Mouse (Mus musculus): ENCODE measurements around the gene Shank1. TPM values are rescaled to one million over a fixed set of nuclear protein-coding genes. Genes with fewer than 3 reads are reported as not detected.

Shank1 gene
- total RNA-seq (2014; rRNA removed): 39.0 and 41.8 TPM in 2 replicates
- polyA plus RNA-seq (2015; fragmentation: Nextera tagmentation; extraction: Ambion mirVana): 36.3 and 36.6 TPM in 2 replicates

GRCm38 (mm10) chr7:44309475-44310284, at the start of gene Shank1:
Gene Shank1 (plus strand): TSS chr7:44310253.
- Histone ChIP-seq H3K4me3 (ENCODE audit: low read length) (peak within 1 kb of the TSS; percentile 56), H3K4me1 (ENCODE audit: insufficient read depth, low read length) (0 out of 2 replicates have a peak, but pooled peaks cover 4% of the 10 kb centered on the region), H3K4me2 (ENCODE audit: low read depth, low read length) (peak within 1 kb of the TSS; percentile 62), H3K27me3 (ENCODE audit: insufficient read depth, low read length) (no peaks in the 10 kb centered on the region), H3K27ac (peak within 1 kb of the TSS; percentile 73), H3K36me3 (ENCODE audit: insufficient read depth, low read length) (0 out of 2 replicates have a peak, but pooled peaks cover 5% of the 10 kb centered on the region), H3K9ac (replicated peaks; ENCODE audit: low read length) (peak within 1 kb of the TSS; percentile 75), H3K9me3 (ENCODE audit: low read length) (no peaks in the 10 kb centered on the region)
- no peak for TF ChIP-seq CTCF (IDR thresholded peaks at IDR 0.05; ENCODE audit: low read depth)
- peak; percentile 32 for DNase-seq (ENCODE audit: low spot score)
- ATAC-seq: no peak
- 38% methylated on average over 7 of the region's 22 CpGs for WGBS

- DNase-seq (ENCODE audit: low spot score): no peak
- no peaks in the 10 kb centered on the region for H3K4me1 ChIP-seq (ENCODE audit: insufficient read depth, low read length)
- H3K36me3 ChIP-seq (ENCODE audit: insufficient read depth, low read length): no peaks in the 10 kb centered on the region
- ATAC-seq: no peak
- no peak overlapping the region for H3K9ac ChIP-seq (replicated peaks; ENCODE audit: low read length)
- 75% methylated on average over 6 of the region's 6 CpGs for WGBS
- TF ChIP-seq CTCF (IDR thresholded peaks at IDR 0.05; ENCODE audit: low read depth): no peak
- H3K27ac ChIP-seq: no peak overlapping the region
- H3K9me3 ChIP-seq (ENCODE audit: low read length): no peaks in the 10 kb centered on the region
- no peak overlapping the region for H3K4me3 ChIP-seq (ENCODE audit: low read length)
- H3K4me2 ChIP-seq (ENCODE audit: low read depth, low read length): no peak overlapping the region
- H3K27me3 ChIP-seq (ENCODE audit: insufficient read depth, low read length): no peaks in the 10 kb centered on the region
Measured at GRCm38 (mm10) chr7:44260410-44260809, 49.6 kb upstream of the Shank1 start.

GRCm38 (mm10) chr7:44261147-44261546, 48.9 kb upstream of the Shank1 start, which contains the start of gene Gm15517:
Gene Gm15517 (plus strand): TSS chr7:44261447.
- Histone ChIP-seq H3K27ac (no peak within 1 kb of the TSS), H3K4me1 (ENCODE audit: insufficient read depth, low read length) (no peaks in the 10 kb centered on the region), H3K27me3 (ENCODE audit: insufficient read depth, low read length) (no peaks in the 10 kb centered on the region), H3K4me2 (ENCODE audit: low read depth, low read length) (no peak within 1 kb of the TSS), H3K4me3 (ENCODE audit: low read length) (no peak within 1 kb of the TSS), H3K36me3 (ENCODE audit: insufficient read depth, low read length) (no peaks in the 10 kb centered on the region), H3K9me3 (ENCODE audit: low read length) (no peaks in the 10 kb centered on the region), H3K9ac (replicated peaks; ENCODE audit: low read length) (no peak within 1 kb of the TSS)
- no peak for TF ChIP-seq CTCF (IDR thresholded peaks at IDR 0.05; ENCODE audit: low read depth)
- WGBS: 37% methylated on average over 5 of the region's 5 CpGs
- no peak for DNase-seq (ENCODE audit: low spot score)
- no peak for ATAC-seq

DNA sequence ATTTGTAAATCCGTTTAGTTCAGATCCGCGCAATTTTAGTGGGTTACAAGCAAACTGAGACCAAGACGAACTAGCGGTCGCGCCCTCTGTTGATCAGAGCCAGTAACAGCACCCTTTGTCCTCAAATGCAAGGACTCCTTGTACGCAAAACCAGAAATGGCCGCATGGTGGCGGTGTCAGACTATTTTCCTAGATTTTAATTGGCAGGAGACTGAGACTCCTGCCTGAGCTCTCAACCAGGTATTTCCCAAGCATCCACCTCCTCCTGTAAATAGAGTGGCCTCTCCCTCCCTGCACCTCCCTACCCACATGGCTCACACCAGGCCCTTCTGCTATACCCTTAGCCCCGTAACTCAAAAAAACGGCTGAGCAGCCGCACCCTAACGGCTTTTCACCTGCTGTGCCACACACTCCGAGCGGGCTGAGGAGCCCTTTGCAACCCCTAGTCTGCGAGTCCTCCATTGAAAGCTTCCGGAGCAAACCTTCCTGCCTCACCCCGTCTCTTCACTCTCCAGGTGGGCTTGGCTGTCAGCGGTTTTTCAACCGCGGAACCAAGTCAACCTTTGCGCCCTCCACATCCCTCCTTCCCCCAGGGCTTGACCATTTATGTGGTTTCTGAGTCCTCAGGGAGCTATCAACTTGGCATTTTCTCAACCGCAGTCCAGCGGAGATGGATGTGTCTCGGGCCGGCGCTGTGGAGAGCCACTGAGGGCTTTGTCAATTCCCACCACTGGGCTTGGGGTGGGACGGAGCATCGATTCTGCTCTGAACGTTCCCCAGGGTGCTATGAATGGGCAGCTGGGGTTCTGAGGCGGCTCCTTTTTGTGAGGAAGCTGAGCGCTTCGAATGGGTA, 47.0 kb upstream of the Shank1 start:
- Histone ChIP-seq H3K27me3 (ENCODE audit: insufficient read depth, low read length) (no peaks in the 10 kb centered on the region), H3K27ac (peak overlapping the region; percentile 32; the same call in 1 of the 2 replicates), H3K4me3 (ENCODE audit: low read length) (peak overlapping the region; percentile 37), H3K9ac (replicated peaks; ENCODE audit: low read length) (peak overlapping the region; percentile 48; the same call in 1 of the 2 replicates), H3K9me3 (ENCODE audit: low read length) (no peaks in the 10 kb centered on the region), H3K4me1 (ENCODE audit: insufficient read depth, low read length) (no peaks in the 10 kb centered on the region), H3K36me3 (ENCODE audit: insufficient read depth, low read length) (no peaks in the 10 kb centered on the region), H3K4me2 (ENCODE audit: low read depth, low read length) (peak overlapping the region; percentile 77)
- DNase-seq (ENCODE audit: low spot score): peak; percentile 98
- peak; percentile 88 for ATAC-seq
- peak; percentile 97 for TF ChIP-seq CTCF (IDR thresholded peaks at IDR 0.05; ENCODE audit: low read depth)
- WGBS: under 1% methylated on average over 34 of the region's 34 CpGs

- no peaks in the 10 kb centered on the region for H3K36me3 ChIP-seq (ENCODE audit: insufficient read depth, low read length)
- H3K9me3 ChIP-seq (ENCODE audit: low read length): no peaks in the 10 kb centered on the region
- H3K4me1 ChIP-seq (ENCODE audit: insufficient read depth, low read length): no peaks in the 10 kb centered on the region
- 85% methylated on average over 11 of the region's 11 CpGs for WGBS
- H3K9ac ChIP-seq (replicated peaks; ENCODE audit: low read length): no peak overlapping the region
- no peak overlapping the region for H3K27ac ChIP-seq
- ATAC-seq: no peak
- H3K27me3 ChIP-seq (ENCODE audit: insufficient read depth, low read length): no peaks in the 10 kb centered on the region
- DNase-seq (ENCODE audit: low spot score): no peak
- TF ChIP-seq CTCF (IDR thresholded peaks at IDR 0.05; ENCODE audit: low read depth): no peak
- no peak overlapping the region for H3K4me3 ChIP-seq (ENCODE audit: low read length)
- no peak overlapping the region for H3K4me2 ChIP-seq (ENCODE audit: low read depth, low read length)
Measured at GRCm38 (mm10) chr7:44268117-44268516, 41.9 kb upstream of the Shank1 start.

DNA sequence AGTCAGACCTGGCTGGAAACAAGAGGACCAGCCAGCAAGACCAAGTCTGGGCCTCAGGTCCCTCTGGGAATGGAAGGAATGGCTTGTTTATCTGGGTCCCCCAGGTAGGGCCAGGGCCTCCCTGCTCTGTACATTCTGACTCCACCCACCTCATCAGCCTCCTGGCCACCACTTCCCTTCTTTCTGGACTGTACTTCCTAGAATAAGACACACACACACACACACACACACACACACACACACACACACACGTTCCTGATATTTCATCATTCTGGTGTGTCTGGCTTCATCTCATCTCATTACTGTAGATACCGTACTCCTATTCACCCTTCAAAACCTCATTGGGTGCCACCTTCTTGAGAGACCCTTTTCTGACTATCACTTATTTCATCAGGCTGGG, 40.7 kb upstream of the Shank1 start:
- Histone ChIP-seq H3K36me3 (ENCODE audit: insufficient read depth, low read length) (no peaks in the 10 kb centered on the region), H3K4me2 (ENCODE audit: low read depth, low read length) (no peak overlapping the region), H3K9me3 (ENCODE audit: low read length) (no peaks in the 10 kb centered on the region), H3K9ac (replicated peaks; ENCODE audit: low read length) (no peak overlapping the region), H3K4me1 (ENCODE audit: insufficient read depth, low read length) (no peaks in the 10 kb centered on the region), H3K27me3 (ENCODE audit: insufficient read depth, low read length) (no peaks in the 10 kb centered on the region), H3K4me3 (ENCODE audit: low read length) (no peak overlapping the region), H3K27ac (no peak overlapping the region)
- DNase-seq (ENCODE audit: low spot score): no peak
- ATAC-seq: no peak
- no peak for TF ChIP-seq CTCF (IDR thresholded peaks at IDR 0.05; ENCODE audit: low read depth)
- WGBS: 91% methylated on average over 2 of the region's 2 CpGs

All from hindbrain, postnatal 0 days (tissue).